Mouse (Mus musculus) forebrain, embryonic 16.5 days (tissue): ENCODE measurements around the gene Mxd4. TPM values are rescaled to one million over a fixed set of nuclear protein-coding genes. Genes with fewer than 3 reads are reported as not detected.

Experiments
- ATAC-seq: fragments of 200-750 bp; cut with Nextera tagmentation; 2 replicates; pipeline ENCODE4 v1.8.0; 2017; ENCODE audit warnings: mild to moderate bottlenecking, moderate library complexity
- H3K27ac ChIP-seq: fragments of 300-500 bp; sonication (generic); 2 replicates; pipeline ENCODE4 v1.5.1; 2014; ENCODE audit warnings: low read length, control low read depth
- H3K27me3 ChIP-seq: fragments of 300-500 bp; sonication (generic); replicated peaks from 2 replicates; pipeline ENCODE4 v1.6.1; 2014; ENCODE audit warnings: low read length; ENCODE audit not compliant: control insufficient read depth, insufficient read depth
- H3K36me3 ChIP-seq: fragments of 300-500 bp; sonication (generic); 2 replicates; pipeline ENCODE4 v1.6.1; 2014; ENCODE audit not compliant: control insufficient read depth, insufficient read depth
- H3K4me1 ChIP-seq: fragments of 300-500 bp; sonication (generic); replicated peaks from 2 replicates; pipeline ENCODE4 v1.6.1; 2014; ENCODE audit warnings: low read length; ENCODE audit not compliant: control insufficient read depth, insufficient read depth
- H3K4me2 ChIP-seq: fragments of 300-500 bp; sonication (generic); 2 replicates; pipeline ENCODE4 v1.6.1; 2014; ENCODE audit warnings: mild to moderate bottlenecking, low read length, control low read depth
- H3K4me3 ChIP-seq: fragments of 300-500 bp; sonication (generic); replicated peaks from 2 replicates; pipeline ENCODE4 v1.5.1; 2014; ENCODE audit warnings: mild to moderate bottlenecking, low read length, control low read depth
- H3K9ac ChIP-seq: fragments of 300-500 bp; sonication (generic); replicated peaks from 2 replicates; pipeline ENCODE4 v1.6.1; 2014; ENCODE audit warnings: low read depth, low read length, control low read depth
- H3K9me3 ChIP-seq: fragments of 300-500 bp; sonication (generic); 2 replicates; pipeline ENCODE4 v1.6.1; 2016; ENCODE audit warnings: low read length; ENCODE audit not compliant: control insufficient read depth
- WGBS: fragments of 180-500 bp; shearing (Covaris S2); extraction: QIAGEN DNeasy Blood & Tissue Kit; methylation state at CpG from one replicate; pipeline ENCODE4 v1.1.7; 2014; 5-methylcytosine and 5-hydroxymethylcytosine counted together
- polyA plus RNA-seq: library from polyadenylated mRNA; unstranded; fragments of >200 nt; fragmentation: Nextera tagmentation; extraction: Ambion mirVana; gene quantifications from 2 replicates; pipeline ENCODE4 v1.2.1, GENCODE M21; 2015

Mxd4 gene
- polyA plus RNA-seq, 1 experiment from 2014 or later = 47.2 TPM

GRCm38 (mm10) chr5:34202006-34202405 lies 14.5 kb upstream of the Mxd4 start:
- ATAC-seq = no peak
- H3K4me3 ChIP-seq = no peak overlapping the region
- no peak overlapping the region for H3K4me2 ChIP-seq
- no peak overlapping the region for H3K27ac ChIP-seq
- WGBS = 70% methylated on average over 4 of the region's 4 CpGs
- no peak overlapping the region for H3K9ac ChIP-seq
- no peaks in the 10 kb centered on the region for H3K27me3 ChIP-seq
- peaks cover 9% of the 10 kb centered on the region for H3K4me1 ChIP-seq
- H3K36me3 ChIP-seq = no peaks in the 10 kb centered on the region
- H3K9me3 ChIP-seq = no peaks in the 10 kb centered on the region

GRCm38 (mm10) chr5:34201396-34201795 lies 13.9 kb upstream of the Mxd4 start:
- no peak overlapping the region for H3K4me3 ChIP-seq
- H3K36me3 ChIP-seq = no peaks in the 10 kb centered on the region
- peaks cover 11% of the 10 kb centered on the region for H3K4me1 ChIP-seq
- H3K9me3 ChIP-seq = no peaks in the 10 kb centered on the region
- H3K9ac ChIP-seq = no peak overlapping the region
- no peaks in the 10 kb centered on the region for H3K27me3 ChIP-seq
- H3K27ac ChIP-seq = no peak overlapping the region
- 56% methylated on average over 2 of the region's 2 CpGs for WGBS
- H3K4me2 ChIP-seq = no peak overlapping the region
- no peak for ATAC-seq

- H3K4me2 ChIP-seq = no peak overlapping the region
- WGBS = 91% methylated on average over 6 of the region's 6 CpGs
- no peaks in the 10 kb centered on the region for H3K27me3 ChIP-seq
- ATAC-seq = no peak
- H3K36me3 ChIP-seq = no peaks in the 10 kb centered on the region
- H3K4me1 ChIP-seq = peaks cover 11% of the 10 kb centered on the region
- no peak overlapping the region for H3K9ac ChIP-seq
- H3K9me3 ChIP-seq = no peaks in the 10 kb centered on the region
- H3K4me3 ChIP-seq = no peak overlapping the region
- no peak overlapping the region for H3K27ac ChIP-seq
Observed at GRCm38 (mm10) chr5:34198615-34199014, 11.1 kb upstream of the Mxd4 start.

GRCm38 (mm10) chr5:34197243-34197642 lies 9.7 kb upstream of the Mxd4 start:
- Histone ChIP-seq H3K27ac (no peak overlapping the region), H3K9me3 (no peaks in the 10 kb centered on the region), H3K4me1 (peaks cover 11% of the 10 kb centered on the region), H3K27me3 (no peaks in the 10 kb centered on the region), H3K4me2 (no peak overlapping the region), H3K36me3 (no peaks in the 10 kb centered on the region), H3K9ac (no peak overlapping the region), H3K4me3 (no peak overlapping the region)
- peak; percentile 57 for ATAC-seq
- 79% methylated on average over 4 of the region's 4 CpGs for WGBS

- ATAC-seq = no peak
- no peaks in the 10 kb centered on the region for H3K27me3 ChIP-seq
- H3K4me3 ChIP-seq = no peak overlapping the region
- 80% methylated on average over 7 of the region's 7 CpGs for WGBS
- no peak overlapping the region for H3K4me2 ChIP-seq
- H3K36me3 ChIP-seq = no peaks in the 10 kb centered on the region
- no peak overlapping the region for H3K27ac ChIP-seq
- no peak overlapping the region for H3K9ac ChIP-seq
- H3K9me3 ChIP-seq = no peaks in the 10 kb centered on the region
- H3K4me1 ChIP-seq = peaks cover 11% of the 10 kb centered on the region
Observed at GRCm38 (mm10) chr5:34196423-34196822, 8.9 kb upstream of the Mxd4 start.

GRCm38 (mm10) chr5:34195786-34196185 lies 8.3 kb upstream of the Mxd4 start:
- 94% methylated on average over 12 of the region's 12 CpGs for WGBS
- H3K9ac ChIP-seq = no peak overlapping the region
- no peaks in the 10 kb centered on the region for H3K27me3 ChIP-seq
- no peak overlapping the region for H3K27ac ChIP-seq
- H3K9me3 ChIP-seq = no peaks in the 10 kb centered on the region
- no peaks in the 10 kb centered on the region for H3K36me3 ChIP-seq
- no peak for ATAC-seq
- H3K4me1 ChIP-seq = peaks cover 8% of the 10 kb centered on the region
- H3K4me2 ChIP-seq = no peak overlapping the region
- no peak overlapping the region for H3K4me3 ChIP-seq

- no peak for ATAC-seq
- H3K9me3 ChIP-seq = no peaks in the 10 kb centered on the region
- no peak overlapping the region for H3K4me3 ChIP-seq
- H3K27ac ChIP-seq = no peak overlapping the region
- H3K36me3 ChIP-seq = no peaks in the 10 kb centered on the region
- 82% methylated on average over 6 of the region's 6 CpGs for WGBS
- no peaks in the 10 kb centered on the region for H3K27me3 ChIP-seq
- H3K4me2 ChIP-seq = no peak overlapping the region
- no peak overlapping the region for H3K9ac ChIP-seq
- peaks cover 8% of the 10 kb centered on the region for H3K4me1 ChIP-seq
Observed at GRCm38 (mm10) chr5:34194975-34195662, 7.6 kb upstream of the Mxd4 start.

- Histone ChIP-seq H3K36me3 (no peaks in the 10 kb centered on the region), H3K4me1 (peaks cover 8% of the 10 kb centered on the region), H3K9me3 (no peaks in the 10 kb centered on the region), H3K4me2 (no peak overlapping the region), H3K9ac (no peak overlapping the region), H3K27me3 (no peaks in the 10 kb centered on the region), H3K4me3 (no peak overlapping the region), H3K27ac (no peak overlapping the region)
- ATAC-seq = no peak
- 52% methylated on average over 1 of the region's 1 CpGs for WGBS
Observed at GRCm38 (mm10) chr5:34194426-34194825, 6.9 kb upstream of the Mxd4 start.

GRCm38 (mm10) chr5:34191843-34192242 lies 4.3 kb upstream of the Mxd4 start:
- H3K27ac ChIP-seq = no peak overlapping the region
- no peaks in the 10 kb centered on the region for H3K9me3 ChIP-seq
- H3K4me1 ChIP-seq = peaks cover 7% of the 10 kb centered on the region
- ATAC-seq = no peak
- no peaks in the 10 kb centered on the region for H3K36me3 ChIP-seq
- no peak overlapping the region for H3K4me2 ChIP-seq
- no peak overlapping the region for H3K4me3 ChIP-seq
- H3K27me3 ChIP-seq = 0 out of 2 replicates have a peak, but pooled peaks cover 2% of the 10 kb centered on the region
- WGBS = 77% methylated on average over 4 of the region's 4 CpGs
- H3K9ac ChIP-seq = no peak overlapping the region

GRCm38 (mm10) chr5:34191021-34191420 lies 3.5 kb upstream of the Mxd4 start:
- Histone ChIP-seq H3K4me3 (no peak overlapping the region), H3K9me3 (no peaks in the 10 kb centered on the region), H3K36me3 (no peaks in the 10 kb centered on the region), H3K4me2 (no peak overlapping the region), H3K27me3 (0 out of 2 replicates have a peak, but pooled peaks cover 2% of the 10 kb centered on the region), H3K27ac (no peak overlapping the region), H3K4me1 (peaks cover 14% of the 10 kb centered on the region), H3K9ac (no peak overlapping the region)
- no peak for ATAC-seq
- WGBS = 50% methylated on average over 4 of the region's 4 CpGs
